Mouse (Mus musculus): Measurements from ENCODE around the gene Atxn10. TPM values are rescaled to one million over a fixed set of nuclear protein-coding genes. Genes with fewer than 3 reads are reported as not detected.

Gene Atxn10
- polyA plus RNA-seq, 1 experiment from 2014 or later, result 286 TPM

Other genes with a start within 250 kb of the Atxn10 start
- gene Smc1b, start 204.3 kb upstream of the Atxn10 start, polyA plus RNA-seq (2015; fragmentation: Nextera tagmentation; extraction: Ambion mirVana), result 0.17 and 0.22 TPM in 2 replicates
- 0.36 and 0.42 TPM in 2 replicates for gene Ribc2, start 204.2 kb upstream of the Atxn10 start, polyA plus RNA-seq (2015; fragmentation: Nextera tagmentation; extraction: Ambion mirVana)
- 258 and 267 TPM in 2 replicates for gene Fbln1, start 130.3 kb upstream of the Atxn10 start, polyA plus RNA-seq (2015; fragmentation: Nextera tagmentation; extraction: Ambion mirVana)
- not detected in 2 replicates for gene 7530416G11Rik, start 167.0 kb downstream of the Atxn10 start, polyA plus RNA-seq (2015; fragmentation: Nextera tagmentation; extraction: Ambion mirVana)
- 49.5 and 62.1 TPM in 2 replicates for gene Wnt7b, start 246.2 kb downstream of the Atxn10 start, polyA plus RNA-seq (2015; fragmentation: Nextera tagmentation; extraction: Ambion mirVana)